Mouse (Mus musculus): ENCODE results near the gene Kansl1. TPM values are rescaled to one million over a fixed set of nuclear protein-coding genes. Genes with fewer than 3 reads are reported as not detected.

The Kansl1 gene
- total and polyA plus RNA-seq, 3 experiments = 31.7 to 143 (median 100) TPM

DNA sequence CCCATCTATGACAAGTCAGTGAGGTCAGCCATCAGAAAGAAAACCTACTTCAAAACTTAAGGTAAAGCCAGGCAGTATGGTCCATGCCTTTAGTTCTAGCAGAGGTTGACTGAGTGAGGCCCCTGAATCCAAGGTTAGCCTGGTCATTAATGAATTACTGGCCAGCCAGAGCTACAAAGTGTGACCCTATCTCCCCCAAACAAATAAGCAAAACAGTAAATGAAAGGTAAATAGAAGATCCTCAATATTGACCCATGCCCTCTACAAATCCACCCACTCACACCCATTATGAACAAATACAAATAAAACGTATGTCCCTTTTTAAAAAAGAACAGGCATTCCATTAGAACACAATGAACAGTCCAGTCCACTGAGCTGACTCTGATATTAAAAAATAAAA lies 76.5 kb downstream of the Kansl1 start:
- H3K36me3 ChIP-seq (replicated peaks) = peaks cover 50% of the 10 kb centered on the region
- ATAC-seq (ENCODE audit: extremely low read depth, insufficient number of reproducible peaks, low FRiP score, poor library complexity, severe bottlenecking) = no peak
- no peak overlapping the region for H3K4me3 ChIP-seq (ENCODE audit: low read depth, low read length)
- no peak for DNase-seq (ENCODE audit: low spot score)
- peaks cover 7% of the 10 kb centered on the region; the same call in 1 of the 2 replicates for H3K4me1 ChIP-seq (ENCODE audit: insufficient read depth, low read depth, low read length)
- no peaks in the 10 kb centered on the region for H3K27me3 ChIP-seq (ENCODE audit: insufficient read depth, low read length)
- no peaks in the 10 kb centered on the region for H3K9me3 ChIP-seq (replicated peaks)
- TF ChIP-seq GATA2 (IDR thresholded peaks at IDR 0.05; ENCODE audit: borderline replicate concordance, low read depth, low read length) = no peak
- TF ChIP-seq CTCF (IDR thresholded peaks at IDR 0.05; ENCODE audit: low read depth, low read length) = no peak
- TF ChIP-seq TAL1 (conservative IDR thresholded peaks at IDR 0.05; ENCODE audit: low read depth, low read length) = no peak

DNA sequence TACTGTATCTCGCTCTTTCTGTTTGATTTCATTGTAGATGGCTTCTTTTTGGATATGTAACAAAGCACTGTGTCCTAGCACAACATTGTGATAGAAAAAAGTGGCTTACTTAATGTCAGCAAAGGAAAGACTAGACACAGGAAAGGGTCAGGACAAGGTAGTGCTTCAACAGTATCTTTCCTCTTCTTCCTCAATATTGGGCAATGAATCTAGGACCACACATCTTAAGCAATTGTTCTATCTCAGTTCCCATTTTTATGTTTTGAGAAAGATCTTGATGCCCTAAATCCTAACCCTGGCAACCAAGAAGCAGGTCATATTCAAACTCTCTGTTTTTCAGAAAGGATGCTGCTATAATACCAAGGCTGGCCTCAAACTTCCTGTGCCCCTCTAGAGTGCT lies 81.4 kb downstream of the Kansl1 start:
- ATAC-seq (ENCODE audit: extremely low read depth, insufficient number of reproducible peaks, low FRiP score, poor library complexity, severe bottlenecking) (no peak), DNase-seq (ENCODE audit: low spot score) (no peak)
- peaks cover 7% of the 10 kb centered on the region; the same call in 1 of the 2 replicates for H3K4me1 ChIP-seq (ENCODE audit: insufficient read depth, low read depth, low read length)

DNA sequence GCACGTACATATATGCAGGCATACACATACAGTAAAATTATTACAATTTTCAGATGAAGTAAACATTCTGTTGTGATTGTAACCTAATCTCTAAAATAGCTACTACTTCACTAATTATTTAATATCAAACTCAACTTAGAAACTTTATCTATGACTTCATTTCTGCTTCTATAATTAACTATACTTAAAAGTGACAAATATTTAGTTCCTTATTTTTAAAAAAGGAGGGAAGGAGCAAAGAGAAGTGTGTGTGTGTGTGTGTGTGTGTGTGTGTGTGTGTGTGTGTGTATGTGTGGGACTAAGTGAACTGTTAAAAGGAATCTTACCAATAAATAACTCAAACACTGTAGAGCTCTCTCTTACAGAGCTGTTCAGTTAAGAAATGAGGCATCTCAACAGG lies 82.1 kb downstream of the Kansl1 start:
- H3K9me3 ChIP-seq (replicated peaks) = no peaks in the 10 kb centered on the region
- no peak for DNase-seq (ENCODE audit: low spot score)
- no peak for ATAC-seq (ENCODE audit: extremely low read depth, insufficient number of reproducible peaks, low FRiP score, poor library complexity, severe bottlenecking)
- H3K4me1 ChIP-seq (ENCODE audit: insufficient read depth, low read depth, low read length) = peaks cover 10% of the 10 kb centered on the region; the same call in 1 of the 2 replicates
- no peaks in the 10 kb centered on the region for H3K27me3 ChIP-seq (ENCODE audit: insufficient read depth, low read length)
- peaks cover 17% of the 10 kb centered on the region for H3K36me3 ChIP-seq (replicated peaks)
- TF ChIP-seq GATA2 (IDR thresholded peaks at IDR 0.05; ENCODE audit: borderline replicate concordance, low read depth, low read length) (no peak), TAL1 (conservative IDR thresholded peaks at IDR 0.05; ENCODE audit: low read depth, low read length) (no peak), CTCF (IDR thresholded peaks at IDR 0.05; ENCODE audit: low read depth, low read length) (no peak)
- H3K4me3 ChIP-seq (ENCODE audit: low read depth, low read length) = no peak overlapping the region

More for the DNA sequence above, 81.4 kb downstream of the Kansl1 start:
- H3K4me3 ChIP-seq (ENCODE audit: low read depth, low read length) = no peak overlapping the region
- peaks cover 18% of the 10 kb centered on the region for H3K36me3 ChIP-seq (replicated peaks)
- no peak for TF ChIP-seq GATA2 (IDR thresholded peaks at IDR 0.05; ENCODE audit: borderline replicate concordance, low read depth, low read length)
- no peaks in the 10 kb centered on the region for H3K27me3 ChIP-seq (ENCODE audit: insufficient read depth, low read length)
- H3K9me3 ChIP-seq (replicated peaks) = no peaks in the 10 kb centered on the region

DNA sequence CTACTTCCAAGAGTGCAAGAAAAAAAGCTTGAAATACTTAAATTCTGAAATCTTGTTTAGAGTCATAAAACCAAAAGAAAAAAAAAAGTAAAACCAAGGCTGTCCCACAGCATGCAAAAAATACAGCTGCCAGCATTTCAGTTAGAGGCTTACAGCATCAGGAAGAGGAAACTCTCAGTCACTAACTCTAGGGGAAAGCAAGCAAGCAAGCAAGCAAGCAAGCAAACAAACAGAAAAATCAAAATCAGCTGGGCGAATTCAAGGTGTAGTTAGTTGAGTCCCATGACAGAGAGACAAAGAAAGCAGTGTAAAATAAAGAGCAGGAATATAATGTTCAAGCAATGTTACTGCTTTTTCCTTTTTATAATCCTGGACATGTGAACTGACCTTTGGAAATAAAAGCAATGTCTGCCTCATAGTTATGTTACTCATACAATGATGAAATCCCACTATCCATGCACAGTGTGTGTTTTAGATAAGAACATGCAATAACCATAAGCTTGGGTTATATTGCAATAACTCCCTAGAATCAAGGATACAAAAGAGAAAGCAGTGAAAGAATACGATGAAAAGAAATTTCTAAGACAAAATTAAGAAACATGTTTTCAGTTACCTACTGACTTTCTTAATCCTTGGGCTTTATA lies 85.4 kb downstream of the Kansl1 start:
- ATAC-seq (ENCODE audit: extremely low read depth, insufficient number of reproducible peaks, low FRiP score, poor library complexity, severe bottlenecking) (no peak), DNase-seq (ENCODE audit: low spot score) (no peak)
- Histone ChIP-seq H3K4me1 (ENCODE audit: insufficient read depth, low read depth, low read length) (peaks cover 10% of the 10 kb centered on the region; the same call in 1 of the 2 replicates), H3K27me3 (ENCODE audit: insufficient read depth, low read length) (no peaks in the 10 kb centered on the region), H3K4me3 (ENCODE audit: low read depth, low read length) (no peak overlapping the region), H3K36me3 (replicated peaks) (peaks cover 10% of the 10 kb centered on the region), H3K9me3 (replicated peaks) (no peaks in the 10 kb centered on the region)
- TF ChIP-seq POLR2AphosphoS5 (IDR thresholded peaks at IDR 0.05; ENCODE audit: insufficient replicate concordance, low read depth, low read length) = no peak
- TF ChIP-seq CTCF (IDR thresholded peaks at IDR 0.05; ENCODE audit: low read depth, low read length) = no peak
- TF ChIP-seq TAL1 (conservative IDR thresholded peaks at IDR 0.05; ENCODE audit: low read depth, low read length) = no peak
- no peak for TF ChIP-seq GATA2 (IDR thresholded peaks at IDR 0.05; ENCODE audit: borderline replicate concordance, low read depth, low read length)
- TF ChIP-seq GATA1 (IDR thresholded peaks at IDR 0.05; ENCODE audit: borderline replicate concordance, low read length) = no peak

DNA sequence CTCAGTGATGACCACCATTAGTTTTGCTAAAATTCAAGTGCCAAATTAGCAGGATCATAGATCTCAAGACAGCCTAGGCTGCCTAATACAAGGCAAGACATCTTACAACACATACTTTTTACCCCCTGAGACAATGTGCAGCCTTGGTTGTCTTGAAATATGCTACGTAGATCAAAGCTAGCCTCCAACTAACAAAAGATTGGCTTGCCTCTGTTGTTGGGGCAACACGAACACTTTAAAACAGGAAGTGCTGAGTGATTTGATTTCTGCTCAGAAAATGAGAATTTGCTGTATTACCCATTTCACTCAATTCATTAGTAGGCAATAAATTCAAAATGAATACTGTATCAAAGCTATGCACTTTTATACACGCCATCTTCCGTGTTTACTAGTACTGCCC lies 86.8 kb downstream of the Kansl1 start:
- ATAC-seq (ENCODE audit: extremely low read depth, insufficient number of reproducible peaks, low FRiP score, poor library complexity, severe bottlenecking) (no peak), DNase-seq (ENCODE audit: low spot score) (no peak)
- H3K36me3 ChIP-seq (replicated peaks) = peaks cover 16% of the 10 kb centered on the region

DNA sequence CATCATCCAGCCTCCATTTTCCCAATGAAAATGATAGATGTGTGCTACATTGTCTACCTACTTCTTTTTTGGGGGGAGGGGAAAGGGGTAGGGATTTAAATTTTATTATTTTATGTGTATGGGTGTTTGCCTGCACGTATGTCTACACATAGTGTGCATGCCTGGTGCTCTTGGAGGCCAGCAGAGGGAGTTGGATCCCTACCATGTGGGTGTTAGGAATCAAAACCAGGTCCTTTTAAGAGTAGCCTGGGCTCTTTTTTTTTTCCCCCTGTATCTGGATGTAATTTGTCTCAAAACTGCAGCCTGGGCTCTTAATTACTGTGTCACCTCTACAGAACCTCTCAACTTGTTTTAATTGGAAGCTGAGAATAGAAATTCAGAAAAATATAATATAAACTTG lies 89.0 kb downstream of the Kansl1 start:
- DNase-seq (ENCODE audit: low spot score) (no peak), ATAC-seq (ENCODE audit: extremely low read depth, insufficient number of reproducible peaks, low FRiP score, poor library complexity, severe bottlenecking) (no peak)
- TF ChIP-seq GATA1 (IDR thresholded peaks at IDR 0.05; ENCODE audit: borderline replicate concordance, low read length) = no peak
- no peak for TF ChIP-seq TAL1 (conservative IDR thresholded peaks at IDR 0.05; ENCODE audit: low read depth, low read length)
- no peak for TF ChIP-seq CTCF (IDR thresholded peaks at IDR 0.05; ENCODE audit: low read depth, low read length)
- Histone ChIP-seq H3K4me1 (ENCODE audit: insufficient read depth, low read depth, low read length) (peaks cover 4% of the 10 kb centered on the region; the same call in 1 of the 2 replicates), H3K4me3 (ENCODE audit: low read depth, low read length) (no peak overlapping the region), H3K9me3 (replicated peaks) (no peaks in the 10 kb centered on the region), H3K36me3 (replicated peaks) (peaks cover 22% of the 10 kb centered on the region), H3K27me3 (ENCODE audit: insufficient read depth, low read length) (no peaks in the 10 kb centered on the region)

More for the DNA sequence above, 86.8 kb downstream of the Kansl1 start:
- no peaks in the 10 kb centered on the region for H3K27me3 ChIP-seq (ENCODE audit: insufficient read depth, low read length)
- TF ChIP-seq GATA1 (IDR thresholded peaks at IDR 0.05; ENCODE audit: borderline replicate concordance, low read length) (no peak), CTCF (IDR thresholded peaks at IDR 0.05; ENCODE audit: low read depth, low read length) (no peak), GATA2 (IDR thresholded peaks at IDR 0.05; ENCODE audit: borderline replicate concordance, low read depth, low read length) (no peak), POLR2AphosphoS5 (IDR thresholded peaks at IDR 0.05; ENCODE audit: insufficient replicate concordance, low read depth, low read length) (no peak), TAL1 (conservative IDR thresholded peaks at IDR 0.05; ENCODE audit: low read depth, low read length) (no peak)
- H3K9me3 ChIP-seq (replicated peaks) = no peaks in the 10 kb centered on the region
- peaks cover 4% of the 10 kb centered on the region; the same call in 1 of the 2 replicates for H3K4me1 ChIP-seq (ENCODE audit: insufficient read depth, low read depth, low read length)
- H3K4me3 ChIP-seq (ENCODE audit: low read depth, low read length) = no peak overlapping the region

DNA sequence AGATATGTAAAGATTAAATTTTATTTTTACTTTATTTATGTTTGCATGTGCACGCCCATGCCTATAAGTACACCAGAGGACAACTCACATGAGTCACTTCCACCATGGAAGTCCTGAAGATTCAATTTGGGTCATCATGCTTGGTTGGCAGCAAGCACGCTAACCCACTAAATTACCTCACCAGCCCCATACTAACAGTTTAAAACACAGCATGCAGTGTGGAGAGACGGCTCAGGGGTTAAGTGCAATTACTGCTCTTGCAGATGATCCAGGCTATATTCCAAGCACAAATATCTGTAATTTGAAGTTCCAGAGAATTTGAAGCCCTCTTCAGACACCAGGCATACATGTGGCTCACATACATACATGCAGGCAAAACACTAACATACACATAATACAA lies 92.4 kb downstream of the Kansl1 start:
- TF ChIP-seq POLR2AphosphoS5 (IDR thresholded peaks at IDR 0.05; ENCODE audit: insufficient replicate concordance, low read depth, low read length) (no peak), CTCF (IDR thresholded peaks at IDR 0.05; ENCODE audit: low read depth, low read length) (no peak), TAL1 (conservative IDR thresholded peaks at IDR 0.05; ENCODE audit: low read depth, low read length) (no peak), GATA2 (IDR thresholded peaks at IDR 0.05; ENCODE audit: borderline replicate concordance, low read depth, low read length) (no peak), GATA1 (IDR thresholded peaks at IDR 0.05; ENCODE audit: borderline replicate concordance, low read length) (no peak)
- no peak for DNase-seq (ENCODE audit: low spot score)
- no peak for ATAC-seq (ENCODE audit: extremely low read depth, insufficient number of reproducible peaks, low FRiP score, poor library complexity, severe bottlenecking)

More for the DNA sequence above, 92.4 kb downstream of the Kansl1 start:
- Histone ChIP-seq H3K9me3 (replicated peaks) (no peaks in the 10 kb centered on the region), H3K36me3 (replicated peaks) (peaks cover 39% of the 10 kb centered on the region), H3K4me3 (ENCODE audit: low read depth, low read length) (no peak overlapping the region), H3K27me3 (ENCODE audit: insufficient read depth, low read length) (no peaks in the 10 kb centered on the region), H3K4me1 (ENCODE audit: insufficient read depth, low read depth, low read length) (no peaks in the 10 kb centered on the region)
